Mouse (Mus musculus) midbrain, embryonic 10.5 days (tissue): Measurements from ENCODE around the gene Runx2. TPM values are rescaled to one million over a fixed set of nuclear protein-coding genes. Genes with fewer than 3 reads are reported as not detected.
A peak's percentile ranks its signal among the peaks of the same experiment; 100 is the strongest.

Experiments
- DNase-seq: peaks from one replicate; pipeline ENCODE4 v3.0.0-alpha.2; 2017; ENCODE audit warnings: low spot score
- H3K27ac ChIP-seq: fragments of 300-500 bp; sonication (generic); replicated peaks from 2 replicates; pipeline ENCODE4 v1.5.1; 2016; ENCODE audit warnings: mild to moderate bottlenecking
- H3K27me3 ChIP-seq: fragments of 300-500 bp; sonication (generic); 2 replicates; pipeline ENCODE4 v1.6.1; 2016; ENCODE audit warnings: low read depth, mild to moderate bottlenecking; ENCODE audit not compliant: poor library complexity, severe bottlenecking
- H3K36me3 ChIP-seq: fragments of 300-500 bp; sonication (generic); 2 replicates; pipeline ENCODE4 v1.6.1; 2016; ENCODE audit warnings: mild to moderate bottlenecking, moderate library complexity
- H3K4me1 ChIP-seq: fragments of 300-500 bp; sonication (generic); 2 replicates; pipeline ENCODE4 v1.6.1; 2016
- H3K4me3 ChIP-seq: fragments of 300-500 bp; sonication (generic); 2 replicates; pipeline ENCODE4 v1.5.1; 2016; ENCODE audit warnings: mild to moderate bottlenecking, moderate library complexity
- H3K9me3 ChIP-seq: fragments of 300-500 bp; sonication (generic); replicated peaks from 2 replicates; pipeline ENCODE4 v1.6.1; 2016; ENCODE audit warnings: mild to moderate bottlenecking
- WGBS: fragments of 180-500 bp; shearing (Covaris S2); methylation state at CpG from one replicate; pipeline ENCODE4 v1.1.7; 2016; 5-methylcytosine and 5-hydroxymethylcytosine counted together
- polyA plus RNA-seq: library from polyadenylated mRNA; unstranded; fragments of >200 nt; fragmentation: Nextera tagmentation; extraction: Ambion mirVana; gene quantifications from 2 replicates; pipeline ENCODE4 v1.2.1, GENCODE M21; 2016

Gene Runx2
- polyA plus RNA-seq, 1 experiment from 2014 or later = 0.17 TPM

- Histone ChIP-seq H3K27me3 (peaks cover 8% of the 10 kb centered on the region), H3K36me3 (no peaks in the 10 kb centered on the region), H3K27ac (no peak overlapping the region), H3K4me1 (no peaks in the 10 kb centered on the region), H3K9me3 (no peaks in the 10 kb centered on the region), H3K4me3 (no peak overlapping the region)
- no peak for DNase-seq
- 90% methylated on average over 8 of the region's 8 CpGs for WGBS
Observed at GRCm38 (mm10) chr17:44745378-44745777, 69.2 kb downstream of the Runx2 start.

- Histone ChIP-seq H3K36me3 (no peaks in the 10 kb centered on the region), H3K27ac (no peak overlapping the region), H3K27me3 (peaks cover 24% of the 10 kb centered on the region), H3K4me3 (no peak overlapping the region), H3K4me1 (no peaks in the 10 kb centered on the region), H3K9me3 (no peaks in the 10 kb centered on the region)
- whole genome bisulfite sequencing = 57% methylated on average over 3 of the region's 3 CpGs
- DNase-seq = no peak
Observed at GRCm38 (mm10) chr17:44743780-44744179, 70.8 kb downstream of the Runx2 start.

- WGBS = 86% methylated on average over 9 of the region's 9 CpGs
- no peak for DNase-seq
- no peak overlapping the region for H3K27ac ChIP-seq
- H3K27me3 ChIP-seq = peaks cover 40% of the 10 kb centered on the region
- H3K36me3 ChIP-seq = no peaks in the 10 kb centered on the region
- no peak overlapping the region for H3K4me3 ChIP-seq
- no peaks in the 10 kb centered on the region for H3K9me3 ChIP-seq
- H3K4me1 ChIP-seq = peaks cover 14% of the 10 kb centered on the region
Observed at GRCm38 (mm10) chr17:44742246-44742645, 72.4 kb downstream of the Runx2 start.

GRCm38 (mm10) chr17:44738121-44738637, 76.4 kb downstream of the Runx2 start:
- peak; percentile 48 for DNase-seq
- no peaks in the 10 kb centered on the region for H3K9me3 ChIP-seq
- no peak overlapping the region for H3K27ac ChIP-seq
- 1% methylated on average over 17 of the region's 22 CpGs for WGBS
- H3K4me1 ChIP-seq = peaks cover 44% of the 10 kb centered on the region
- no peaks in the 10 kb centered on the region for H3K36me3 ChIP-seq
- peak overlapping the region; percentile 37 for H3K4me3 ChIP-seq
- peaks cover 80% of the 10 kb centered on the region for H3K27me3 ChIP-seq

GRCm38 (mm10) chr17:44737275-44738120, 77.1 kb downstream of the Runx2 start:
- under 1% methylated on average over 33 of the region's 33 CpGs for WGBS
- H3K4me3 ChIP-seq = peak overlapping the region; percentile 37
- H3K36me3 ChIP-seq = no peaks in the 10 kb centered on the region
- peaks cover 87% of the 10 kb centered on the region for H3K27me3 ChIP-seq
- H3K4me1 ChIP-seq = peaks cover 44% of the 10 kb centered on the region
- H3K9me3 ChIP-seq = no peaks in the 10 kb centered on the region
- peak; percentile 35 for DNase-seq
- H3K27ac ChIP-seq = no peak overlapping the region

GRCm38 (mm10) chr17:44735991-44736561, 78.5 kb downstream of the Runx2 start:
- peaks cover 44% of the 10 kb centered on the region for H3K4me1 ChIP-seq
- WGBS = under 1% methylated on average over 59 of the region's 73 CpGs
- DNase-seq = peak; percentile 82
- peak overlapping the region; percentile 71 for H3K4me3 ChIP-seq
- peak overlapping the region; percentile 65; the same call in 1 of the 2 replicates for H3K27ac ChIP-seq
- no peaks in the 10 kb centered on the region for H3K36me3 ChIP-seq
- H3K27me3 ChIP-seq = peaks cover 100% of the 10 kb centered on the region
- H3K9me3 ChIP-seq = no peaks in the 10 kb centered on the region

- H3K4me1 ChIP-seq = peaks cover 44% of the 10 kb centered on the region
- H3K27me3 ChIP-seq = peaks cover 100% of the 10 kb centered on the region
- H3K4me3 ChIP-seq = peak overlapping the region; percentile 71
- H3K36me3 ChIP-seq = no peaks in the 10 kb centered on the region
- under 1% methylated on average over 64 of the region's 64 CpGs for WGBS
- H3K27ac ChIP-seq = peak overlapping the region; percentile 65; the same call in 1 of the 2 replicates
- no peaks in the 10 kb centered on the region for H3K9me3 ChIP-seq
- peak; percentile 62 for DNase-seq
Observed at GRCm38 (mm10) chr17:44735223-44735990, 79.2 kb downstream of the Runx2 start.

- Histone ChIP-seq H3K4me3 (peak overlapping the region; percentile 71), H3K4me1 (peaks cover 44% of the 10 kb centered on the region), H3K27ac (0 out of 2 replicates have a peak overlapping the region, but pooled peaks have one; percentile 23), H3K9me3 (no peaks in the 10 kb centered on the region), H3K36me3 (no peaks in the 10 kb centered on the region), H3K27me3 (peaks cover 100% of the 10 kb centered on the region)
- under 1% methylated on average over 48 of the region's 48 CpGs for WGBS
- DNase-seq = peak; percentile 65
Observed at GRCm38 (mm10) chr17:44734501-44735222, 79.9 kb downstream of the Runx2 start.

GRCm38 (mm10) chr17:44733544-44734310, 80.9 kb downstream of the Runx2 start:
- Histone ChIP-seq H3K36me3 (no peaks in the 10 kb centered on the region), H3K4me3 (peak overlapping the region; percentile 71), H3K27me3 (peaks cover 99% of the 10 kb centered on the region), H3K4me1 (peaks cover 44% of the 10 kb centered on the region), H3K27ac (no peak overlapping the region), H3K9me3 (no peaks in the 10 kb centered on the region)
- DNase-seq = no peak
- WGBS = 1% methylated on average over 23 of the region's 23 CpGs

GRCm38 (mm10) chr17:44728464-44728863, 86.1 kb downstream of the Runx2 start:
- Histone ChIP-seq H3K4me1 (no peaks in the 10 kb centered on the region; the same call in 1 of the 2 replicates), H3K9me3 (no peaks in the 10 kb centered on the region), H3K4me3 (no peak overlapping the region), H3K27me3 (peaks cover 65% of the 10 kb centered on the region), H3K36me3 (no peaks in the 10 kb centered on the region), H3K27ac (no peak overlapping the region)
- WGBS = 32% methylated on average over 2 of the region's 2 CpGs
- DNase-seq = no peak

- no peak overlapping the region for H3K4me3 ChIP-seq
- no peaks in the 10 kb centered on the region for H3K36me3 ChIP-seq
- H3K27ac ChIP-seq = no peak overlapping the region
- peaks cover 58% of the 10 kb centered on the region for H3K27me3 ChIP-seq
- DNase-seq = no peak
- no peaks in the 10 kb centered on the region for H3K9me3 ChIP-seq
- no peaks in the 10 kb centered on the region for H3K4me1 ChIP-seq
Observed at GRCm38 (mm10) chr17:44727675-44728074, 86.9 kb downstream of the Runx2 start.
